Mouse (Mus musculus) left cerebral cortex, postnatal 4 days (tissue): ENCODE measurements around the gene Plekhm2. TPM values are rescaled to one million over a fixed set of nuclear protein-coding genes. Genes with fewer than 3 reads are reported as not detected.

Experiments used
- DNase-seq: peaks from one replicate; pipeline ENCODE4 v3.0.0-alpha.2; 2022
- intact Hi-C: fragments of 180-260 bp; cut with DNase I; formaldehyde crosslinking; loops from one replicate; pipeline ENCODE4 v1.15.1; 2025
- total RNA-seq, 2 experiments: library from RNA; stranded (reverse); gene quantifications; 2 replicates each; pipeline ENCODE4 v1.2.3; 2021

Gene Plekhm2
- total RNA-seq, 2 experiments from 2014 or later: 44.1 to 51.1 TPM

DNA sequence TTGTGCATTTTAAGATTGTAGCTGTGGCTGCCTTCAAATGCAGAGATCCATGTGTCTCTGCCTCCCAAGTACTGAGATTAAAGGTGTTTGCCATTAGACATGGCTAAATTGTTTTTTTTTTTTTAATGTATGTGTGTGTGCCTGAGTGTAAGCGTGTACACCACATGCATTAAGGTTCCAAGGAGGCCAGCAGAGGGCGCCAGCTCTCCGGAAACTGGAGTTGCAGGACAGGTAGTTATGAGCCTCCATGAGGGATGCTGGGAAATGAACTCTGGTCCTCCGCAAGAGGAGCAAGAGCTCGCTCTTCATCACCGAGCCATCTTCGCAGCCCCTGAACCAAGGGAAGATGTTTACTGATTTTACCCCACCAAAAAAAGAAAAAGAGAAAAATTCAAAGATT is 87.8 kb downstream of the Plekhm2 start:
- intact Hi-C loops: loop anchor here (5.0 kb wide), 2 partner anchors 175 to 190 kb away; no protein-coding TSS in a partner anchor
- no peak for DNase-seq

GRCm38 (mm10) chr4:141576404-141576803 is 88.3 kb downstream of the Plekhm2 start:
- intact Hi-C loops: loop anchor here (5.0 kb wide), 2 partner anchors 174 to 189 kb away; no protein-coding TSS in a partner anchor
- no peak for DNase-seq

Other genes starting within 250 kb of the Plekhm2 start
- not detected for gene Clcnkb, start 248.9 kb downstream of the Plekhm2 start, total RNA-seq
- not detected for gene Hspb7, start 244.1 kb downstream of the Plekhm2 start, total RNA-seq
- gene Srarp, start 228.8 kb downstream of the Plekhm2 start, total RNA-seq: 1 to 10 TPM; 1.5 to 1.8 TPM
- gene Zbtb17, start 220.2 kb downstream of the Plekhm2 start, total RNA-seq: 10 to 100 TPM; 32.7 to 35.3 TPM
- 10 to 100 TPM; 80.6 to 86.1 TPM for gene Spen, start 126.3 kb downstream of the Plekhm2 start, total RNA-seq
- gene Fblim1, start 58.8 kb downstream of the Plekhm2 start, total RNA-seq: 10 to 100 TPM; 19.8 to 23.8 TPM
- under 1 TPM; 0.38 to 0.46 TPM for gene Tmem82, start 46.3 kb downstream of the Plekhm2 start, total RNA-seq
- gene Slc25a34, start 41.1 kb downstream of the Plekhm2 start, total RNA-seq: 1 to 10 TPM; 1.1 to 1.7 TPM
- 1 to 10 TPM in 1 of 2 experiments, under 1 TPM in 1; 0.42 to 2.2 TPM for gene Rsc1a1, start 20.7 kb upstream of the Plekhm2 start, total RNA-seq
- gene Ddi2, start 58.5 kb upstream of the Plekhm2 start, total RNA-seq: 10 to 100 TPM; 26.3 to 26.7 TPM
- gene Agmat, start 81.8 kb upstream of the Plekhm2 start, total RNA-seq: not detected
- gene Dnajc16, start 126.0 kb upstream of the Plekhm2 start, total RNA-seq: 10 to 100 TPM; 22.4 to 27.9 TPM
- gene Casp9, start 128.7 kb upstream of the Plekhm2 start, total RNA-seq: 10 to 100 TPM; 26.9 to 29.7 TPM
- gene Cela2a, start 161.3 kb upstream of the Plekhm2 start, total RNA-seq: not detected
- not detected for gene Ctrc, start 181.5 kb upstream of the Plekhm2 start, total RNA-seq
- gene Efhd2, start 210.0 kb upstream of the Plekhm2 start, total RNA-seq: 10 to 100 TPM; 29.5 to 31.8 TPM